Mouse (Mus musculus) CH12.LX (cell line): ENCODE measurements around the gene Cftr.

Experiments used
- CTCF ChIP-seq, 2 experiments: IDR thresholded peaks in 1 of 2; conservative IDR thresholded peaks in 1 of 2; 2 replicates each; pipeline ENCODE4 v1.5.1; 2011 to 2012; ENCODE audit warnings: low read depth in 2 of 2, low read length in 2 of 2, improper control_type of control experiment in 1 of 2, inconsistent platforms in 1 of 2, mild to moderate bottlenecking in 1 of 2, moderate library complexity in 1 of 2
- POLR2A ChIP-seq: IDR thresholded peaks from 2 replicates; pipeline ENCODE4 v1.6.1; 2011; ENCODE audit warnings: low read depth, mild to moderate bottlenecking, improper control_type of control experiment, low read length

- no peak for TF ChIP-seq POLR2A
- no peak for TF ChIP-seq CTCF (conservative IDR thresholded peaks at IDR 0.05 in 1 of 2, IDR thresholded peaks at IDR 0.05 in 1 of 2; ENCODE audit: low read depth in 2 of 2, low read length in 2 of 2)
Measured at GRCm38 (mm10) chr6:18270983-18271382, 100.5 kb downstream of the Cftr start.
